Mouse (Mus musculus) ES-Bruce4 (cell line): Measurements from ENCODE around the gene Ice1.

Source experiments
- CTCF ChIP-seq: IDR thresholded peaks from one replicate; pipeline ENCODE4 v1.8.1; 2011; ENCODE audit warnings: low read depth, low read length
- EP300 ChIP-seq: IDR thresholded peaks from 2 replicates; pipeline ENCODE4 v1.6.1; 2011; ENCODE audit warnings: low read depth, low read length; ENCODE audit not compliant: insufficient read depth

GRCm38 (mm10) chr13:70656741-70657140, 19.3 kb upstream of the Ice1 start:
- TF ChIP-seq CTCF: no peak
- TF ChIP-seq EP300: no peak
